Mouse (Mus musculus): ENCODE measurements around the gene Dph1. TPM values are rescaled to one million over a fixed set of nuclear protein-coding genes. Genes with fewer than 3 reads are reported as not detected.

Gene Dph1
- polyA plus RNA-seq, 1 experiment from 2014 or later, result 17.3 TPM

DNA sequence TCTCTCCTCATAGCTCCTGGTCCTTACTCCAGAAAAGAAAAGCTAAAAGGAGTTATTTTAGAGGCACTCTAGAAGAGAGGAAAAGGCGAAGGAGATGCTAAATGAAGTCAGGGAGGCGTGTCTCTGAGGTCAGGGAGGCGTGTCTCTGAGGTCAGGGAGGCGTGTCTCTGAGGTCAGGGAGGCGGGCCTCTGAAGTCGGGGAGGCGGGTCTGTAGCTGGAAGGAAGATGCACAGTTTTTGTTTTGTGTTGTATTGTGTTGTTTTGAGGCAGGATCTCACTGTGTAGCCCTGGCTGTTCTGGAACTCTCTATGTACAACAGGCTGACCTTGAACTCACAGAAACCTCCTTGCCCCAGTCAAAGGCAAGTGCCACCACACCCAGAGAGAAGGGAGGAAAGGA lies 6.9 kb upstream of the Dph1 start:
- no peak overlapping the region for H3K9ac ChIP-seq (ENCODE audit: low read length)
- H3K36me3 ChIP-seq (ENCODE audit: control insufficient read depth, insufficient read depth, low read length), result no peaks in the 10 kb centered on the region
- no peaks in the 10 kb centered on the region for H3K9me3 ChIP-seq (ENCODE audit: control insufficient read depth, low read length)
- H3K4me1 ChIP-seq (ENCODE audit: control insufficient read depth, insufficient read depth, low read length), result peaks cover 33% of the 10 kb centered on the region
- H3K27me3 ChIP-seq (ENCODE audit: control insufficient read depth, insufficient read depth, low read length), result peaks cover 39% of the 10 kb centered on the region
- DNase-seq (ENCODE audit: low spot score, missing footprints) (no peak), ATAC-seq (ENCODE audit: low FRiP score) (no peak)
- 28% methylated on average over 7 of the region's 7 CpGs for WGBS
- H3K27ac ChIP-seq (ENCODE audit: low read depth, low read length), result no peak overlapping the region
- H3K4me2 ChIP-seq, result no peak overlapping the region
- no peak overlapping the region for H3K4me3 ChIP-seq (ENCODE audit: low read depth, low read length)

DNA sequence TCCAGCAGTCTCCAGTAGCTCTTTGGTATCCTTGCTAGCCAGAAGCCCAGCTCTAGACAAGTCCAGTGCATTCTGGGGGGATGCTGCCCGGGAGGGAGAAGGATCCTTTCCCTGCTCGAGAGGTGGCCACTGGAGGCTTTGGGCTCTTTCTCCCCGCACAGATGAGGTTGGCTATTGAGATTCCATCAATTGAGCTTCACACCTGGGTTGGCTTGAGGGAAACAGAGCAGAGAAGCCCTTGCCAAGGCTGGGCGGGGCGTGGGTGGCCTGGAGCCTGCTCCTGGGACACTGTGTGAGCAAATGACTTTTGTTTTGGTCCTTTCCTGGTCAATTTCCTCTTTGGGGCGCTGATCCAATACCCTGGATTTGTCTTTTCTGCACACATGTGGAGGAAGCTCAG lies 5.1 kb upstream of the Dph1 start:
- no peak overlapping the region for H3K9ac ChIP-seq (ENCODE audit: low read length)
- peaks cover 51% of the 10 kb centered on the region for H3K27me3 ChIP-seq (ENCODE audit: control insufficient read depth, insufficient read depth, low read length)
- H3K4me1 ChIP-seq (ENCODE audit: control insufficient read depth, insufficient read depth, low read length), result peaks cover 28% of the 10 kb centered on the region
- no peak for ATAC-seq (ENCODE audit: low FRiP score)
- H3K9me3 ChIP-seq (ENCODE audit: control insufficient read depth, low read length), result no peaks in the 10 kb centered on the region
- H3K4me3 ChIP-seq (ENCODE audit: low read depth, low read length), result no peak overlapping the region
- no peak for DNase-seq (ENCODE audit: low spot score, missing footprints)
- WGBS, result 47% methylated on average over 6 of the region's 6 CpGs
- no peak overlapping the region for H3K4me2 ChIP-seq
- no peak overlapping the region for H3K27ac ChIP-seq (ENCODE audit: low read depth, low read length)
- no peaks in the 10 kb centered on the region for H3K36me3 ChIP-seq (ENCODE audit: control insufficient read depth, insufficient read depth, low read length)

DNA sequence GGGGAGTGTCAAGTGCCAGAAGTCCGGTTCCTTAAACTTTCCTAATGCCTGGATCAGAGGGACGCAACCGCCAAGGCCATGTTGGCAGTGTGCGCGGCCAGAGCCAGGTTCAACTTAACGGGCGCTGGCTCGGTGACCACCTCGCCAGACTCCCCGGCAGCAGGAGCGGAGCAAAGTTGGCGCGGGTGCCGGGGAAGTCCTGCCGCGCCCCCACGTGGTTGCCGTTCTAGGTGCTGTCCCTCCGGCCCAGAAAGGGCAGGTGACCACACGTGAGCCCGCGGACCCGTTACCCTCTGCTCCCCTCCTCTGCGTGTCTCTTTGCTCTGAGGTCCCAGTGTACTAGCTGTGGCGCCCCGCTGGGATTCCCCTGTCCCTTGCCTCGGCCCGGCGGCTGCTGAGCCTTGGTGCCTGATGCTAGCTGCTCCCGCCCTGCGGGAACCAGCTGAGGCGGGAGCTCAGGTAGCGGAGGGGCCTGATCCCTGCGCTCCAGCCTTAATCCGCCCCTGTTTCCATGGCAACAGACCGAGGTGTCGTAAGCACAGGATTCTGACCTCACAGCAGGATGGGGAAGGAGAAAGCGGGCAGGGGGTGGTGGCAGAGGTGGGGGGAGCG lies 3.9 kb upstream of the Dph1 start:
- Histone ChIP-seq H3K27ac (ENCODE audit: low read depth, low read length) (no peak overlapping the region), H3K9me3 (ENCODE audit: control insufficient read depth, low read length) (no peaks in the 10 kb centered on the region), H3K9ac (ENCODE audit: low read length) (peak overlapping the region; percentile 51; the same call in 1 of the 2 replicates), H3K4me1 (ENCODE audit: control insufficient read depth, insufficient read depth, low read length) (peaks cover 28% of the 10 kb centered on the region), H3K36me3 (ENCODE audit: control insufficient read depth, insufficient read depth, low read length) (no peaks in the 10 kb centered on the region), H3K27me3 (ENCODE audit: control insufficient read depth, insufficient read depth, low read length) (peaks cover 51% of the 10 kb centered on the region), H3K4me3 (ENCODE audit: low read depth, low read length) (peak overlapping the region; percentile 48), H3K4me2 (peak overlapping the region; percentile 72)
- ATAC-seq (ENCODE audit: low FRiP score), result peak; percentile 28; the same call in 1 of the 2 replicates
- WGBS, result 0% methylated on average over 38 of the region's 39 CpGs
- DNase-seq (ENCODE audit: low spot score, missing footprints), result peak; percentile 96

DNA sequence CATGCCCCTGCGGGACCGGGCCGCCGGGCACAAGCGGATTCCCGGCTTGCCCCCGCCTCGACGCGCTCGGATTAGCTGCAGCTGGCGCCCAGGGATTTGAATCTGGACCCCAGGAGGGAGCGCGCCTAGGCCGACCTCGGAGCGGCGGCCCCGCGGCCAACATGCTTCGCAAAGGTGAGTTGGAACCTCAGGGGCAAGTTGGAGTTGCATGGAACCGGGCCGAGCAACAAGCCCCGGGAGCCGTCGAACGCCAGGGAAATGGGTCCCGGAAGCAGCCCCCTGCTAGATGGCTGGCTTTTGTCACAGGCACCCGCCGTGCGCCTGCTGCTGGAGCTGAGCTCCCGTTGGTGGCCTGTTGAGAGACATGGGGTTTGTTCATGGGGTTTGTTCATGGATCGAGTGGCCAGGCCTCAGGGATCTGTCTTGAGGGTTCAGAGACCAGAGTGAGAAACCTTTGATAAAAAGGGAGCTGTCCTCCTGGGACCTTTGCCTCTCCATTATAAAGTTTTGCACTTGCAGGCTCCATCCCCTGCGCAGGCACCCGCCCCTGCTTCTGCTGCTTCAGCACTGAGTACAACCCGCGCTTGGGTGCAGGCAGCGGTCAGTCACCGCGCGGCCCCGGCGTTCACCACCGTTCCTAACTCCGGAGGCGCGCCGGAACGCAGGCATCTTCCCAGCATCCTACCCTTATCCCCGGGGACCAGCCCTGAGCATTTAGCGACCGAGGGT lies 3.2 kb upstream of the Dph1 start:
- Histone ChIP-seq H3K27me3 (ENCODE audit: control insufficient read depth, insufficient read depth, low read length) (peaks cover 51% of the 10 kb centered on the region), H3K4me3 (ENCODE audit: low read depth, low read length) (peak overlapping the region; percentile 48), H3K9me3 (ENCODE audit: control insufficient read depth, low read length) (no peaks in the 10 kb centered on the region), H3K9ac (ENCODE audit: low read length) (peak overlapping the region; percentile 51), H3K4me1 (ENCODE audit: control insufficient read depth, insufficient read depth, low read length) (peaks cover 34% of the 10 kb centered on the region), H3K4me2 (peak overlapping the region; percentile 72), H3K27ac (ENCODE audit: low read depth, low read length) (0 out of 2 replicates have a peak overlapping the region, but pooled peaks have one; percentile 30), H3K36me3 (ENCODE audit: control insufficient read depth, insufficient read depth, low read length) (no peaks in the 10 kb centered on the region)
- DNase-seq (ENCODE audit: low spot score, missing footprints), result peak; percentile 93
- under 1% methylated on average over 52 of the region's 52 CpGs for WGBS
- no peak for ATAC-seq (ENCODE audit: low FRiP score)

DNA sequence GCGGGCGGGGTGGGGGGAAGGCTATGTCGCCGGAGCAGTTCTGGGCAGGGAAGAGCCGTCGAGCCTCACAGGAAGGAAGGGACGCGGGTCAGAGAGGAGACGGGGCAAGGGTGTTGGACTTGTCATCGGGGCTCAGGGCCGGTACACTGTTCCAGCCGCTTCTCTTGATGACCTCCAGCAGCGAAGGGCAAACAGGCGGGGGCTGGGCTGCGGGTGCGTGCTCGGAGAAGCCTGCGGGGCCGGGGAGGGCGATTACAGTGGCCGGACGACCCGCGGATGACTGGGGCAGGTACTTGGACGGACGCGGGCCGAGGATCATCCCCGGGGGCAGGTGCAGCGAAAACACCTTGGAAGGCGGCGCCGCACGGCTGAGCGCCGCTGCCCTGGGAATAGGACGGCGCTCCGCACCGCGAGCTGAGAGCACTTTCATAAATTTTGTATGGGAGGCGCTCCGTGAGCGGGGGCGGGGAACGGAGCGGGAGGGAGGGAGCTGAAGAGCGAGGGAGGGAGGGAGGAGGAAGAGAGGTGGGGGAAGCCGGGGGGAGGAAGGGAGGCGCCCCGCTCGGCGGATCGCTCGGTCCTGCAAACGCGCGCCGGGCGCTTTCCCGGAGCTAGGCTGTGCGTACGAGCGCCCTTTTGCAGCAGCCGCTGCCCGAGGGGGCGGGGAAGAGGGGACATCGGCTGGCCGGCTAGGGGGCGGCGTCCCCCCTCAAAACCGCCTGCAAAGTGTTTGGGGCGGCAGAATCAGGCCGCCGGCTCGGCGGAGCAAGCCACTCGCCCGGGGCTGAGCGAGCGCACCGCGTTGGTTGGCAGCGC lies 2.4 kb upstream of the Dph1 start, which contains the start of gene Rtn4rl1:
Gene Rtn4rl1 (plus strand): TSS at position 528 of the 816 bp plus-strand sequence.
- H3K36me3 ChIP-seq (ENCODE audit: control insufficient read depth, insufficient read depth, low read length), result no peaks in the 10 kb centered on the region
- ATAC-seq (ENCODE audit: low FRiP score) (peak; percentile 20; the same call in 1 of the 2 replicates), DNase-seq (ENCODE audit: low spot score, missing footprints) (peak; percentile 95)
- H3K4me1 ChIP-seq (ENCODE audit: control insufficient read depth, insufficient read depth, low read length), result peaks cover 36% of the 10 kb centered on the region
- no peaks in the 10 kb centered on the region for H3K9me3 ChIP-seq (ENCODE audit: control insufficient read depth, low read length)
- H3K27ac ChIP-seq (ENCODE audit: low read depth, low read length), result 0 out of 2 replicates have a peak within 1 kb of the TSS, but pooled peaks have one; percentile 30
- peak within 1 kb of the TSS; percentile 48 for H3K4me3 ChIP-seq (ENCODE audit: low read depth, low read length)
- under 1% methylated on average over 77 of the region's 84 CpGs for WGBS
- H3K9ac ChIP-seq (ENCODE audit: low read length), result peak within 1 kb of the TSS; percentile 51
- H3K4me2 ChIP-seq, result peak within 1 kb of the TSS; percentile 72
- H3K27me3 ChIP-seq (ENCODE audit: control insufficient read depth, insufficient read depth, low read length), result peaks cover 51% of the 10 kb centered on the region

DNA sequence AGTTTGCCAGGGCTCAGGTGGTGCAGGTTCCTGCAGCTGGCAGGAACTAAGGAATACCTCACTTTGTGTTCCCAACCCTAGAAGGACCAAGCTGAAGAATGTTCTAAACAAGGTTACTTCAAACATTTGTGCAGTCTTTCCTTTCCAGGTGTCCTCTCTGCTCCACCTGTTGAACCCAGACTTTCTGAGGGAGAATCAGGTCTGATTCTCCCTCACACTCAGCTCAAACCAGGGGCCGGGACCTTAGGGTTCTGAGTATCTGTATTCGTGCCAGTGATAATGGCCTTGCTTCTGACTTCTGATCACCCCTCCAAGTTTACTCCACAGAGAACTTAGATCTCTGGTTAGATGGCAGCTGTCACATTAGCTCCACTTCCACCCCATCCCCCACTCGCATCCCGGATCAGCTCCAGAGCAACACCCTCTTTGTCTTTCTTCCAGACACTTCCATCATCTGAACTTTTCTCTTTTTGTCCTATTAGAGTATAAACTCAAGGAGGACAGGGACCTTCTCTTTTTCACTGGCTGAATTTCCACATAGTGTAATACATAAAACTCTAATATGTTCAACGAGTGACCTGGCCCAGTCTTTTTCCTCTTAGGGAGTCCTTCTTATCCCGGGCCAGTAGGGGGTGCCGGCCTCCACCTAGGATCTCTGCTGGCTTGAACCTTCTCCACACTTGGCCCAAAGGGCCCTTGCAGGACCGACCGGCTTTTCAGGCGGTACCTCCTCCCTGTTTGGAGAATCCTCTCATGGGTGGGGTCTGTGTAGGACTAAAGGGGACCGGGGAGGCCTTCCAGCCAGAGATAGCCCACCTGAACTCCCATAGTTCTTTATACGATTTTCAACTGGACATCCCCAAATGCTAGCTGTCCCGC lies 1.5 kb upstream of the Dph1 start:
- H3K27me3 ChIP-seq (ENCODE audit: control insufficient read depth, insufficient read depth, low read length), result peaks cover 51% of the 10 kb centered on the region
- peak; percentile 94 for DNase-seq (ENCODE audit: low spot score, missing footprints)
- H3K9ac ChIP-seq (ENCODE audit: low read length), result no peak overlapping the region
- ATAC-seq (ENCODE audit: low FRiP score), result peak; percentile 49
- H3K4me2 ChIP-seq, result peak overlapping the region; percentile 72
- peaks cover 36% of the 10 kb centered on the region for H3K4me1 ChIP-seq (ENCODE audit: control insufficient read depth, insufficient read depth, low read length)
- H3K9me3 ChIP-seq (ENCODE audit: control insufficient read depth, low read length), result no peaks in the 10 kb centered on the region
- 24% methylated on average over 13 of the region's 13 CpGs for WGBS
- no peak overlapping the region for H3K27ac ChIP-seq (ENCODE audit: low read depth, low read length)
- peak overlapping the region; percentile 48 for H3K4me3 ChIP-seq (ENCODE audit: low read depth, low read length)
- no peaks in the 10 kb centered on the region for H3K36me3 ChIP-seq (ENCODE audit: control insufficient read depth, insufficient read depth, low read length)

DNA sequence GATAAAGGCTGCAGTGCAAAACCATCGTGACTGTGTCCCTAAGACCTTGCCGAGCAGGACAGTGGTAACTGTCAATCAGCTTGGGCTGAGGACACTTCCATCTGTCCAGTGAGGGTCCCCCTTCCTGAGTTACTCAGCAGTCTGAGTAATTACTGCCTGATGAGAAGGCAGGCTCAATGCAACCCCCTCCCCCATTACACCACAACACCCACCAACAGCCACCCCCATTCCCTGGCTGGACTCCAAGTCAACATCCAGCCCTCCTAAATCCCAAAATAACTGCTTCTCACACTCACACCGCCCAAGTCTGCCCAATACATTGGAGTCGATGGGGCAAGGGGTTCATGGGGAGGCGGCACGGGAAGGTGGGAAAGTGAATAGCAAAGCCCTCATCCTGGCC lies 800 bp upstream of the Dph1 start:
- peaks cover 51% of the 10 kb centered on the region for H3K27me3 ChIP-seq (ENCODE audit: control insufficient read depth, insufficient read depth, low read length)
- H3K4me1 ChIP-seq (ENCODE audit: control insufficient read depth, insufficient read depth, low read length), result peaks cover 33% of the 10 kb centered on the region
- no peak overlapping the region for H3K4me3 ChIP-seq (ENCODE audit: low read depth, low read length)
- WGBS, result 70% methylated on average over 6 of the region's 6 CpGs
- no peak overlapping the region for H3K4me2 ChIP-seq
- no peak overlapping the region for H3K27ac ChIP-seq (ENCODE audit: low read depth, low read length)
- H3K9me3 ChIP-seq (ENCODE audit: control insufficient read depth, low read length), result no peaks in the 10 kb centered on the region
- H3K36me3 ChIP-seq (ENCODE audit: control insufficient read depth, insufficient read depth, low read length), result no peaks in the 10 kb centered on the region
- H3K9ac ChIP-seq (ENCODE audit: low read length), result no peak overlapping the region
- ATAC-seq (ENCODE audit: low FRiP score) (no peak), DNase-seq (ENCODE audit: low spot score, missing footprints) (peak; percentile 80)

DNA sequence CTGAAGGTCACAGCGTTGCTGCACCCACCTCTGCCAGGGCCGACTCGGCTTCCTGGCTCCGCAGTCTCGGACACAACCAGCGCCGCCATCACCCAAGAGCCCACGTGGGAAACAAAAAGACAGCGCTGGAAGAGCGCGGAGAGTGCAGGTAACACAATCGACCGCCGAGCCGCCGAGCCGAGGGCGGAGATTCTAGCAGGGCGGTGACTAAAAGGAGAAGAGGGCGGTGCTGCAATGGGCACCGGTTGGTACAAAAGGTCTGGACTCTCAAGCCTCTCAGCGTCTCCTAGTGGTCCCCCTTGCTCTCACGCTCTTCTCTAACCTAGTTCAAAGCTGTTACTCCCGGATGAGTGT lies 693 bp downstream of the Dph1 start:
- ATAC-seq (ENCODE audit: low FRiP score) (peak; percentile 78), DNase-seq (ENCODE audit: low spot score, missing footprints) (peak; percentile 97)
- H3K27me3 ChIP-seq (ENCODE audit: control insufficient read depth, insufficient read depth, low read length), result peaks cover 36% of the 10 kb centered on the region
- no peaks in the 10 kb centered on the region for H3K9me3 ChIP-seq (ENCODE audit: control insufficient read depth, low read length)
- no peaks in the 10 kb centered on the region for H3K36me3 ChIP-seq (ENCODE audit: control insufficient read depth, insufficient read depth, low read length)
- peak overlapping the region; percentile 68 for H3K9ac ChIP-seq (ENCODE audit: low read length)
- H3K4me1 ChIP-seq (ENCODE audit: control insufficient read depth, insufficient read depth, low read length), result peaks cover 32% of the 10 kb centered on the region
- WGBS, result under 1% methylated on average over 24 of the region's 24 CpGs
- H3K4me2 ChIP-seq, result peak overlapping the region; percentile 76
- H3K27ac ChIP-seq (ENCODE audit: low read depth, low read length), result no peak overlapping the region
- H3K4me3 ChIP-seq (ENCODE audit: low read depth, low read length), result peak overlapping the region; percentile 79
